Mouse (Mus musculus) heart, adult 9 months (tissue): ENCODE measurements at regions not wholly inside any gene's neighbourhood (a gene's known extent, or its start where the extent isn't known, plus 50 kb on each side); places are given as distances from the start of the nearest gene placed in this dataset.

Experiments
- DNase-seq, 2 experiments: peaks; one replicate each; pipeline ENCODE4 v3.0.0; 2022; ENCODE audit warnings: low spot score in 2 of 2

DNA sequence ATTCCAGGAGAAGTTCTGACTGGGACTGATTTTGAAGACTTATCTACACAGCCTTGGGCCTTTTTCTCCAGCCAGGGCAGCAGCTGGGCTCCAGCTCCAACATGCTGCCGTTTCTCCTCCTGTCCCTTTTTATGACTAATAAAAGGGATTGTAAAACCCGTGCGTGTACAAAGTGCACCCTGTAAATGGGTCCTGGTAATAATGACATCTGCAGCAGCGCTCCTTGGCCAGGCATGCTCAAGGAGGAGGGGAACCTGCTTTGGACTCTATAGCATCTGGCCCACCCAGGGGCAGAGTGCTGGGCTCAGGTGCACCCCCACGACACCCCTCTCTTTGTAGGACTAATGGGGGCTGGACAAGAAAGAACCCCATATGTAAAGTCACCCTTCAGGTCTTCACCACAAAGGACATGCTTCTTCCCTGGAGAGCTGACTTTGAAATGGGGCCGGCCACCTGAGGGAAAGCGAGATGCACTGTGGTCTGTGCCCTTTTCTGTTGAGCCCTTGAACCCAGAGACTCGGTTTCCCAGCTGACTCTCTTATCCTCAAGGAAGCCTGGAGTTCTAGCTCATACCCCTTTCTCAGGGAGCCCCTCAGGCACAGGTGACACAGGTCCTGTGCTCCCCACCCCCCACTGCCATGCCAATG is 61.4 kb downstream of the Mrpl23 start:
- DNase-seq = no peak

DNA sequence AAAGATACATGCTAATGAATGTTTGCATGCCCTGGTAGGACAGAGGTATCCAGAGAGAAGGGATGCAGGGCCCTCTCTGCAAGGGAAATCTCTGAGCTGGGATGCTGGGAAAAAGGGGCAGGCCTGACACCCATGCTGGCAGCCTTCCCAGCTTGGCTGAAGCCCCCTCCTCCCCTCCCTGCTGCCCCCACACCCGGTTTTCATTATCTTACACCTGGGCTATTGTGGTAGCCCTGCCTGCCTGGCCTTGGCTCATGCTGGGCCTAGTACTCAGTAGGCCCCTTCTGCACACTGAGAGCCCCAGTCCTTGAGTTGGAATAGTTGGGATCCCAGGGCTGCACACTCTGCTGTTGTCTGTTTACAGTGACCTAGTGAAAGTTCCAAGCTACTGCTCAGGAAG is 62.9 kb downstream of the Mrpl23 start:
- DNase-seq = no peak

DNA sequence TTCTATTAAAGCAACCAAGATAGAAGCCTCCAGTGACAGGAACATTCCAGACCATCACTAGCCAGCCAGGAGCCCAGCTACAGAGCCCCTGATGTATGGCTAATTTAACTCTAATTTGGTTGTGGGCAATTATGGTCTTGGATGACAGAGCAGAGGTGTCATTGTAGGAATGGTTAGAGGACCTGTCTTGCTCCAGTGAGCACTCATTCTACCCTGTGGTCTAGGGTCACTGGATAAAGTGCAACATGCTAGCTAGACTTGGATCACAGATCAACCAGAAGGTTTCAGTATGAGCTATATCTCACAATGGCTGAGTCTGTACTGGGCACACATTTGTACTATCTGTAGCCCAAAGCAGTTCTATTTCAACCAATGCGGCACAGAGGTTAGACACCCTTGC is 63.7 kb downstream of the Mrpl23 start:
- DNase-seq = no peak

DNA sequence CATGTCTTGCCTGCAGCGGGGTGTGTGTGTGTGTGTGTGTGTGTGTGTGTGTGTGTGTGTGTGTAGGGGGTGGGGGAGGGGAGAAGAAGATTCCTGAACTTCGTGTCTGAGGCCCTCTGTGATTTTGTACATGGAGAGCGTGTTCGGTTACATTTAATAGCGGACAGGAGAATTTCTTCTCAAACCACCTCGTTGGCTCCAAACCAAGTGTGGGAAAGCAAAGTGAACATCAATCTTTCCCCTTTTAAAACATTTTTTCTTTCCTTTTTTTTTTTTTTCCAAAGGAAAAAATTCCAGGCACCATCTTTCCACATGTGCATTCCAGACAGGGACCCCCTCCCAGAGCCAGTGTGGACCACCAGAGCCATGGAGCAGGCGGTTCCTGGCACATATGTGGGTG is 65.5 kb downstream of the Mrpl23 start:
- DNase-seq = no peak

DNA sequence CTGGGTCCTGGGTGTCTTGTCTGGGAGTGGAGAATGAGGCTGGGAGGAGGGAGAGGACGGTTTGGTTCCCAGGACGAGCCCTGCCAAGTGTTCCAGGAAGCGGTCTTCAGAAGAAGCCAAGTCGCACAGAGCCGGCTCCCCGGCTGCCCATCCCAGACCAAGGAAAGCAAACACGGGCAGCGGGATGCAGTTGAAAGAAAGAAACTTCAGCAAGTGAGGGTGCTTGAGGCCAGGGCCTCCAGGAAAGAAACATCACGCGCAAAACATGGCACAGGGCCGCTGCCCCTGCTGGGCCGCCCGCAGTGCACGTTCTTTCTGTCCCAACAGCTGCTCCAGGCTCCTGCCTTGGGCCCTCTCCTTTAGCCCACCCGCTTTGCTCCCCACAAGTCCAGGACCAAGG is 66.7 kb downstream of the Igf2 start:
- DNase-seq = peak; percentile 29 to 38

DNA sequence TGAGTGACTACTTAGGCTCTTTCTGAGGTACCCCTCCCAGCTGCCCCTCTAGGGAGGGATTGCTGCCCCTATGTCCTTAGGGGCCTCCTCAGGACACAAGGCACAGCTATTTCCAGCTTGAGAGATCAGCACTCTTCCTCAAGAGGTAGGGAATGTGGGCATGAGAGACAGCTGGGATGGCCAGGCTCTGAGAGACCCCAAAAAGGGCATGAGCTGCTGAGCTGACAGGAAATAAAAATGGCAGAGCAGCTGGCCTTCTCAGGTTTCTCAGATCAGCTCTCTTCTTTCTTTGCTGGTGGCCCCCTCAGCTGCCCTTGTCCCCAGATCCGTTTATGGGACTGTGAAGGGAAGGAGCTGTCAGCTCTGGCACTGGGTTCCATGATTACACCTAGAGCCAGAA is 66.2 kb downstream of the Igf2 start:
- no peak for DNase-seq
